Mouse (Mus musculus) left cerebral cortex, adult 18-20 months (tissue): Measurements from ENCODE around the gene Crebl2. TPM values are rescaled to one million over a fixed set of nuclear protein-coding genes. Genes with fewer than 3 reads are reported as not detected.

Source experiments
- DNase-seq, 2 experiments: peaks; one replicate each; pipeline ENCODE4 v3.0.0; 2021 to 2022; ENCODE audit warnings: low spot score in 2 of 2, mixed read lengths in 1 of 2
- total RNA-seq, 2 experiments: library from RNA; stranded (reverse); gene quantifications; 2 replicates each; pipeline ENCODE4 v1.2.3; 2021

Crebl2 gene
- total RNA-seq, 2 experiments from 2014 or later: 51.8 TPM

DNA sequence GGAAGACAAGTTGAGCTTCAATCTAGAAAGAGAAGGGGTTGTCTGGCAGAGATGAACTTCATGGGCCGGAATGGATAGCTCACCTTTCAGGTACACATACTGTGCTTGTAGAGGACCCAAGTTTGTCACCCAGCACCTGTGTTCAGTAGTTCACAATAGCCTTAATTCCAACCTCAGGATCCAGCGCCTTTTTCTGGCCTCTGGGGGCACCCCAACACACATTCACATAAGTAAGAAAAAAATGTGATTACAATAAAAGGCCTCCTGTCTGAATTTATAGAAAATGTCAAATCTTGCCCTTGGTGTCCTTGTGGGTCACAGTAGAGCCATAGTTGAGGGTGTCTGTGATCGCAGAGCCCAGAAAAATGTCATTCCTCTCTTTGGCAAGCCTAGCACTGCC, 37.4 kb downstream of the Crebl2 start:
- DNase-seq: no peak

DNA sequence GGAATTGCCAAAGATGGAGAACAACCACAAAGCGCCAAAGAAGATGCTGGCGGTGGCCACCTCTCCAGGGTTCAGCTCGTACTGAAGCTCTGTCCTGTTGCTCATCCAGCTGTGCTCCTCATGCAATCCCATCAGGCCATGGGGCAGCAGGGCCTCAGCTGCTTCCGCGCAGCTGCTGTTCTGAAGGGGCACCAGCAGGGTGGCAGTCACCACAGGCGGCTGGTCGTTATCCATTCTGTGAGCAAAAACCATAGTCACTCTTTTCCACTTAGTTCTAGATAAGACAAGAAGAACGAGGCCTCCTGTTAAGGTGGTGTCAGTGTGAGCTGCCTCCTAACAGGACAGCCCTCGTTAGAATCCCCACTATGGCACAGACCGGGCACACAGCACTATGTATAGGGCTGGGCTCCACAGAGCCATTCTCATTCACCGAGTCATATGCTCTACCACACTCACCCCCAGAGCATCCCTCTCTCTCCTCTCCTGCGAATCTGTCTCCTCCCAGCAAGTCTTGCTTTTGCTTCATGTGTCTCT, 40.3 kb downstream of the Crebl2 start:
- no peak for DNase-seq

DNA sequence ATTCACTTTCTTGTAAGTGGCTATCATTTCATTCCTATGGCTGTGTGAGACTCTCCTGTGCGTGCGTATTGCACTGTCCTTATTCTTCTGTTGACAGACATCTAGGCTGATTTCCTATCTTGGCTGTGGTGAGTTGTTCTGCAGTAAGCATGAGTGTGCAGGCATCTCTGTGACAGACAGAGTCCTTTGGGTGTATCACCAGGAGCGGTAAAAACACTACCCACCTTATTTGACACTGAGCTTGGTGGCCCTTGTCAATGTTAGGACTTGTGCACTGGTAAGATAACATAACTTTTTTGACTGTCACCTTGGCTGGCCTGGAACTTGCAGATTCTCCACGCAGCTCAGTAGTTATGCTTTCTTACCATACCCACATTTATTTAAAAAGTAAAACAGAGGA, 40.9 kb downstream of the Crebl2 start:
- no peak for DNase-seq

DNA sequence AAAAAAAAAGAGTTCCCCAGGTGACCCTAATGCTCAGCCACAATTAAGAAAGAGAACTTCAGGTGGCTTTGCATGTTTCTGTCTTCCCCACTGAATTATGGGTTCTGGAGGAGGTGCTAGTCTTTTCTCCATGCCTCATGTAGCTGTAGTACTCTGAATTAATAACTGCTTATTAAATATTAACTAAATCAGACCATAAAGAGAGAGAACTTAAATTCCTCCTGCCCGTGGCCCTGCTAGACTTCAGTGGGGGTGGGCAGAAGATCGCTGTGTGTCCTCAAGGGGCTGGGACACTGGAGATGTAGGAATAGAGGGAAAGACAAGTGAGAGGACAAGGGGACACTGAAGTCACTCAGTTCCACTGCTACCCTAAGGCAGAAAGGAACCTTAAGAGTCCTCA, 42.3 kb downstream of the Crebl2 start:
- DNase-seq: no peak

- no peak for DNase-seq
Observed at GRCm38 (mm10) chr6:134873018-134873417, 43.1 kb downstream of the Crebl2 start.

DNA sequence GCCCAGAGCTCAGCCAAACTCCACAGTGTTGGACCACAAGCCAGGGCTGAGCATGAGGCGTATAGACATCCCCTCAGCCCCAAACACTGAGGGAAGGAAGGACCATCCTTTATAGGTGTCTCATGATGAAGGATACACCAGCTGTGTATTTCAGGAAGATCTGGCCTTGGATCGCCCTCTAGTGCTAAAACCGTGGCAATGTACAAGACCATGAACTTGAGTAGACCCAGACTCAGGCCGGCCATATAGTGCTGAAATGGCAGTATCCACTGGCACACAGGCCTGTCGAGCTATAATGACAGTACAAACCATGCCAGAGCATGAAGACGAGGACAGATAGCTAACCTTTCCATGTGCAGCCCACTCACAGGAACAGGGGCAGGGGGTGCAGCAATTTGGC, 46.8 kb downstream of the Crebl2 start:
- no peak for DNase-seq

- DNase-seq: no peak
Observed at GRCm38 (mm10) chr6:134877276-134877675, 47.3 kb downstream of the Crebl2 start.

- DNase-seq: no peak
Observed at GRCm38 (mm10) chr6:134877892-134878291, 47.9 kb downstream of the Crebl2 start.

DNA sequence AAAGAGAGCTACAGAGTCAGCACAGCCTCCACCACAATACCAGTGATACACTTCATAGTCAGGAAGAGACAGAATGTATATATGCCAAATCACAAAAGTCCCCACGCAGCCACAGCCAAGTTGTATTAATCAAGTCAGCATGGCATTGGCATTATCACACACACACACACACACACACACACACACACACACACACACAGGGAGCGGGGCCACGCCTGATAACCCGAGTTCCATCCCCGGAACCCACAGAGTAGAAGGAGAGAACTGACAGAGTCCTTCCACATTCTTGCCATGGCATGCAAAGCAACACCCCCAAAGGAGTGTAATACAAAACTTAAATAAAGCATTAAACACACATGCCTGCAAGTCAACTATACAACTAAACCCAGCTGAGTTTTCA, 49.6 kb downstream of the Crebl2 start:
- no peak for DNase-seq

DNA sequence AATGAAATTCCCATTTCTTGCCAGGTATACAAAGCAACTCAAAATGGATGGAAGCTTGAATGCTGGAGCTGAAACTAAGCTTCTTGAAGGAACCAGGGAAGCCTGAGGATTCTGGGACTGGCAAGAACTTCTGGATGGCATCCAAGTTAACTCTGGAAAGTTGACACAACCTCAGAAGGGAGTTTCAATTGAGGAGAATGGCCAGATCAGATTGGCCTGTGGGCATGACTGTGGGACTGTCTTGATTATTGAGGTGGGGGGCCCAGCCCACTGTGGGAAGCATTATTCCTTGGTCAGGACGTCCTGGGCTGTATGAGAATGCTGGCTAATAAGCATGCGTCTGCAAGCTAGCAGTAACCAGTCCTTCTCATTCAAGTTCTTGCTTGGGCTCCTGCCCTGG, 50.1 kb downstream of the Crebl2 start:
- no peak for DNase-seq

DNA sequence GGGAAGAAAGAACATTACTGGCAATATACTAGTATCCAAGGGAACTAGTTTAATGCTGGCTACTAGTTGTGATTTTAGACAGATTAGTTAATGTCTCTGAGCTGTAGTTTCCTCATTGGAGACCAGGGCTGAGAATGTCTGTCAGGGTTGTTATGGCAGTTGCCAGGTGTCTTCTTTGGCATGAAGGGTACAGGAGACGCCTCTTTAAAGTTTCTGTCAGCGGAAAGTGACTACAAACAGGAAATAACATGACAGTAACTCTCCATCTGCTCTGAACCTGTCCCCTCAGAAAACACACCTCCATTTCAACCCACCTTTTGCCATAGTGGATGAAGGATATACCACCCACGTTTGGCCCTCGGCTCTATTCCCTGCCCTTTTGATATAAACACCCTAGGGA, 53.7 kb downstream of the Crebl2 start:
- DNase-seq: no peak

- no peak for DNase-seq
Observed at GRCm38 (mm10) chr6:134885515-134885914, 55.6 kb downstream of the Crebl2 start.

DNA sequence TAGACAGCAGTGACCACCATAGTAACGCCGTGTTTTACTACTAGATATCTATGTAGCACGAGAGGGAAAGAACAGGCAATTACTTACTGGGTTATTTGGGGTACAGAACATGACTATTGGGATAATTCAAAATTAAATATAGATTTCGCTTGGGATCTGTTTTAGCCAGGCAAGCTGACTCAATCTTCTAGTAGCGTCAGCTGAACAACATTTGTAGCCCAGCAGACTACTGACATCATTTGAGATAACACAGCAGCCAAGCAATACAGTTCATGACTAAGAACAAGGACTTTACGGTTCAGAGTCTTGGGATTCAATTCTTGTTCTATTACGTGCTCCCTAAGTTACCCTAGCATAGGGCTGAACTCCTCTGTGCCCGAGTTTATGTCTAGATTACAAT, 56.5 kb downstream of the Crebl2 start:
- DNase-seq: no peak

DNA sequence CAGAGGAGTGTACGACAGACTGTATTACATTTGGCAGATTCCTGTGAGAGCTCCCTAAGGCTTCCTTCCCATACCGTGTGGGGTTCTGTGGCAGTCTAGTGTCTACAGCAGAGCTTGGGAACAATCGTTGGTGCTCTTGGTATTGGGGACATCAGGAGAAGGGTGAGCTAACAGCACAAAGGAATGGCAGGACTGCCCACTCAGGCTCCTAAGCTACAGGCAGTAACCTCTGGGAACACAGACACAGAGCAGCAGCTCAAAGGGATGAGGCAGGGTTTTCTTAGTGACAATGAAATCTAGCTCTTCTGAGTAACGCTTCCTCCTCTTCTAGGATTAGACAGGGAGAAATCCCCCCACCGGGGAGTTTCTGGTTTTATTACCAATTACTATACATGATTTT, 57.1 kb downstream of the Crebl2 start:
- DNase-seq: peak; percentile 13 to 33

DNA sequence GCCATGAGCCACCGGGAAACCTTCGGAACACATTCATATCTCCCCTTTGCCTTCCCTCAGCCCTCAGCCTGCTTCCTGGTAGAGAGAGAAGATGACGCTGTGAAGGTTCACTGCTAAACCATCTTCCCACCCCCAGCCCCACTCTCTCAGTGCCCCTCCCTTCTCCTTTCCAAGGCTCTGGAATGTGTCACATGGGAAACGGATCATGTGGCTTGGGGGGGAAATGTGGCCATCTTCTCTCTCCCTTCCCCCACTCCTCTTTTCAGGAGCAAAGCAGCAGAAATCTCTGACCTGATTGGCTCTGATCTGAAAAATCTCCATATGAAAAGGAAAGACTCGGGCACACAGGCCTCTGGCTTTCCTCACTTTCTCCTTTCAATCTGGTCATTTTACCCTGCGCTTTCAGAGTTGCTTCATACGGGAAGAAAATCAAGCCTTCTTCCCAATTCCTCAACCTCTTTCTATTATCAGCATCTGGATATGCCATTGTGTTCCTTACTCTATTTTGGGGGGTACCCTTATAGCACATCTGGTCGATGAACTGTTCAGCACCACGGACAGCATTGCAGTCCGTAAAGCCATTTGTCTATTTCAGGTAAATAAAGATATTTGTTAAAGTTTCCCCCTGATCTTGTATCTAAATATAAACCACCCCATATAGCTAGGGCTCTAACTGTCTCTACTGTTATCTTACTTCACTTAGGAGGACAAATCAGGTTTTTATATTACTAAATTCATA, 57.9 kb downstream of the Crebl2 start:
- peak; percentile 85 to 86 for DNase-seq

GRCm38 (mm10) chr6:134888563-134889017, 58.6 kb downstream of the Crebl2 start:
- peak; percentile 59 to 68 for DNase-seq

DNA sequence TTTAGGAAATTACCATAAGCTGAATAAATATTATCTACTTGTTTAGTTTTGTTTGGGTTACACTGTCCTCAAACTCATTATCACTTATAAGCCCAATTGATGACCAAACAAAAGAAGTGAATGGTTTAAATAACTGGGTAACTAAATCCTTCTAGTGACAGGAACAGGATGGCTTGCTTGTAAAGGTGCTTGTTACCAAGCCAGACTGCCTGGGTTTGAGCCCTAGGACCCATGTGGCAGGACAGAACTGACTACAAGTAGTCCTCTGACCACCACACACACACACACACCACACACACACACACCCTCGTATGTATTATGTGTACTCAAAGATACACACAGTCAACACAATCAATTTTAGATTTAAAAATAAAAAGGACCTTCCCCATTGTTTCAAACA, 59.8 kb downstream of the Crebl2 start:
- no peak for DNase-seq

DNA sequence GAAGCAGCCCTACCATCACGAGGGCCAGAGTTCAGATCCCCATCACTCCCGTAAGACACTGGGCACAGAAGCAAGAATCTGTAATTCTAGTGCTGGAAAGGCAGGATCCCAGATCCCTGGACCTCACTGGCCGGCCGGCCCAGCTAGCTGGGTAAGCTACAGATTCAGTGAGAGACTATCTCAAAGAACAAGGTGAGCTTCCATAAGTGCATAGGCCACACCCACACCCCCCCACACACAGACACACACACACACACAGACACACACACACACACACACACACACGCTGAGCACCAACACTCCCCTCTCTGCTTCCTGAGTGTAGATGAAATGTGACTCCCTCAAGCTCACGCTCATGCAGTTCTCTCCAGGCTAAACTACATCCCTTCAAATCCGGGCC, 60.5 kb downstream of the Crebl2 start:
- no peak for DNase-seq

DNA sequence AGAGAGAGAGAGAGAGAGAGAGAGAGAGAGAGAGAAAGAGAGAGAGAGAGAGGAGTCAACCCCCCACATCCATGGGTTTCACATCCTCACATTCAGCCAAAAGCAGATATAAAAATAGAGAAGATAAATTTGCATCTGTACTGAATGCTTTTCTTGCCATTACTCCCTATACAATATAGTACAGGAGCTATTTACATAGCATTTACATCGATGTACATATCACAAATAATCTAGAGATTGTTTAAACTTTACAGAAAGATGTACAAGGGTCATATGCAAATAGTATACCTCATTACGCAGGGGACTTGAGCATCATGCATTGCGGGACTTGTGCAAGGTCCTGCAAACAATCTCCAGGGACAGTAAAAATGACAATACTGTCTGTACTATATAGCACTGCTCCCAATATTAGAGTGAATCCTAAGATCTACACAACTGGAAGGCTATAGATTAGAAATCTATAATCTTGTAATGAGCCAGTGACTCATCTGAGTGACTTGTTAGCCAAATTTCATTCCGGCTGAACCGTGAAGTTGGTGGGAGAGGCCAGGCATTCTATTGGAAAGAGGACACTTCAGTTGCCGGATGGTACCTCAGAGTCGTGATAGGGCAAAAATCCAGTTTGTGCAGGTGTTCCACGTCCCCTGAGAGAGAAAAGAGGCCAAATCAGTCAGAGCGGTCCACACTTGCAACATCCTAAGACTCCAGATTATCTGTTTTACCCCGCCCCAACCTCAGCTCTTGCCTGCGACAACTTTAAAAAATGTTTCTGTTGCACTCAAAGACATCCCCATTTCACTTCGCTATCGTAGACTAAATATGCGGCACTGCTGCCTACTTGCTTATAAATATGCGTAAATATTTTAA, 66.8 kb downstream of the Crebl2 start:
- DNase-seq: no peak

DNA sequence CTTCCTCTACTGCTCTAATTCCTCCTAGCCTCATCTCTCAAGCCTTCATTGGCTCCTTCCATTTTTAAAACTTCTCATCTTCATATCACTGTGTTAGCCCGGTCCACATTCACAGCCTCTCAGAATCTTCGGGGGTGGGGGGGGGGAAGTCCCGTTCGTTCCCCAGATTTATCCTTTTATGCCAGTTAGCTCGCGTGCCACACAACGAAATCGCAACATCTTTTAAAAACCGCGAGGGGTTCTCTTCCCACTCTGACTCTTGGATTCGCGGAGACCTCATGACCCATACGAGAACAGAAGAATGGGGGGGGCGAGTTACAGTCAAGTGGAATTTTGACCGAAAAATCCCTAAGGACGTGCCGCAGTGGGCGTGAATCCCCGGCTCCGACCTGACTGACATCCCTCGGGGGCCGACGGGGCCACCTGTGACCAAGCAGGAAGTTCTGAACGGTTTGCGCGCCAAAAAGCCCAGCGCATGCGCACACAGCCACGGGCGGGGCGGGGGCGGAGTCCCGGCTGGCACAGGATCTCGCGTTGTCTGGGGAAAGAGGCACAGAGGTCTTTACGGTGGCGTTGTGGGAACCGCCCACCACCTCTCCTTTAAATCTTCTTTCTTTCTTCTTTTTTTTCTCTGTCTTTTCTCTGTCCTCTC, 67.6 kb downstream of the Crebl2 start:
- peak; percentile 92 to 93 for DNase-seq

- peak; percentile 86 to 91 for DNase-seq
Observed at GRCm38 (mm10) chr6:134898095-134898965, 68.4 kb downstream of the Crebl2 start, which contains the start of gene Gpr19. Gene Gpr19, minus strand, starts transcription at chr6:134898578.
